Mouse (Mus musculus) adrenal gland, adult 2 months (tissue): ENCODE data around the gene Gm20388. TPM values are rescaled to one million over a fixed set of nuclear protein-coding genes. Genes with fewer than 3 reads are reported as not detected.
A peak's percentile ranks its signal among the peaks of the same experiment; 100 is the strongest.

Experiments
- DNase-seq: peaks from one replicate; pipeline ENCODE4 v3.0.0; 2021
- polyA plus RNA-seq: library from polyadenylated mRNA; depleted of rRNA; stranded (reverse); fragments of >200 nt; gene quantifications from 2 replicates; pipeline ENCODE4 v1.2.3, GENCODE M21; 2012
- total RNA-seq, 2 experiments: library from RNA; stranded (reverse); gene quantifications; 2 replicates each; pipeline ENCODE4 v1.2.3; 2021

Gene Gm20388
- total and polyA plus RNA-seq, 3 experiments, result 5.9 to 50.1 (median 9.9) TPM

GRCm38 (mm10) chr8:124231485-124232279 lies 4321.0 kb downstream of the Gm20388 start:
- DNase-seq, result peak; percentile 77

- DNase-seq, result no peak
These were observed 4321.6 kb downstream of the Gm20388 start for GRCm38 (mm10) chr8:124232280-124232600.

DNA sequence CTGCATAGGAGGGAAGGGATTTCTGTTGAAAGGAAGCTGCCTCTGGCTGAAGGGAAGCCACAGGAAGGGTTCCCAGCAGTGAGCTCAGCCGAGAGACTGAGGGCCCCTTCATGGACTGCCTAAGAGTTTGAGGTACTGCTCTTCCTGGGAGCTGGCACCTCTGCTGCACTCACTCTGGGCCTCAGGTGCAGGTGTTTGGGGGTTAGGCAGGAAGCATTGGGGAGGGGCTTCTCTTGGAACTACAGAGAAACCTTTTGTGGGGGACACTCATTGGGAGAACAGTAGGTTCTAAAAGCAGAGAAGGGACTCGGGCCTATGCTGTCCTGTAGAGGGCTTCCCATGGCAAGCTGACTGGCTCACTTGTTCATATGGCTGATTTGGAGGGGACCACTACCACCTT lies 4323.9 kb downstream of the Gm20388 start:
- no peak for DNase-seq

GRCm38 (mm10) chr8:124235536-124235935 lies 4324.9 kb downstream of the Gm20388 start:
- no peak for DNase-seq

GRCm38 (mm10) chr8:124239350-124239749 lies 4328.7 kb downstream of the Gm20388 start:
- DNase-seq, result no peak

DNA sequence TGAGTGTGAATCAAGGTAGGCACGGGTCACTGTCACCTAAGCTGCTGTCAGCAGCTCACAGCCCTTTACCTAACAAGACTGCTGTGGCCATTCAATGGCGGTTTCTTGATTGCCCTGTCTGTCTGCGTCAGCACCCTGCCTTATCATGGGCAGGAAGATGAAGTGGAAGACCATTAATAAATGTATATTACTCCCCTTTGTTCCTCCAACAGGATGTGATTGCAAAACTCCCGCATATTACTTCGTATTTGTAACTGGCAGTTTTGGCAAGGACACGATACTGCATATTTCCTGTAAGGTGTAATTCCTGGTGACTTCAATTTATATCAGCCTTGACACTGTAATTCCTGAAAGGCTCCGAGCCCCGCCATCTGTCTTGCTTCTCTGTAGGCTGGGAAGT lies 4330.3 kb downstream of the Gm20388 start:
- DNase-seq, result no peak

GRCm38 (mm10) chr8:124242208-124242607 lies 4331.6 kb downstream of the Gm20388 start:
- peak; percentile 27 for DNase-seq

GRCm38 (mm10) chr8:124242913-124243312 lies 4332.3 kb downstream of the Gm20388 start:
- DNase-seq, result no peak

DNA sequence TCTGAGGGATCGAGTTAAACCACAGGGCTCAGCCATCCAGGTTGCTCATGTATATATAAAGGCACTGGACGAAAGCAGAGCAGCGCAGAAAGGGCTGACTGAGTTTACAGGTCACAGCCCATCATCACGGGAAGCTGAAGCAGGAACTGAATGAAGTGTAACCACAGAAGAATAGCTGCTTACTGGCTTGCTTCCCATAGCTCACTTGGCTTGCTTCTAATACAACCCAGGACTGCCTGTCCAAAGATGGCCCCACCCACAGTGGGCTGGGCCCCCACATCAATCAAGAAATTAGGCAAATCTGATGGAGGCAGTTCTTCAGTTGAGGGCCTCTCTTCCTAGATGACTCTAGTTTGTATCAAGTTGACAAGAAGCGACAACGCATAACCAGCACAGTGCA lies 4336.9 kb downstream of the Gm20388 start:
- DNase-seq, result no peak

- DNase-seq, result no peak
These were observed 4338.0 kb downstream of the Gm20388 start for GRCm38 (mm10) chr8:124248688-124249087.

GRCm38 (mm10) chr8:124250255-124250654 lies 4339.6 kb downstream of the Gm20388 start:
- no peak for DNase-seq

DNA sequence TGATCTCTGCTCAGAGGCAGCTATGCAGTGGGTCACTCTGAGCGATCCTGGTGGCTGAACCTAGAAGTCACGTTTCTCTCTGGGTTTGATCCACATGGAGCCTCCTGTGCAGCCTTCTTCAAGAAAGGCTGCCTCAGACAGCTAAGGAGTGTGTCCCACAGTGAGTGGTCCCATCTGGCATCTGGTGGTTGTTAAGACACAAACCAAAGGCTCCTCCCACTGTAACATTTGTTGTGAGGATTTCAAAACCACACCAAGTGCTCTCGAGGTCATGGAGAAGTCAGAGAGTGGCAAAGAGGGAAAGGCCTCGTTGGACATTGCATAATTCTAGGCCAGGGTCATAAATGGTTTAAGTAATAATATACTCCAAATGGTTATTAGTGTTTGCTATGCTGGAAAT lies 4340.1 kb downstream of the Gm20388 start:
- DNase-seq, result peak; percentile 78

GRCm38 (mm10) chr8:124252533-124252950 lies 4341.9 kb downstream of the Gm20388 start:
- no peak for DNase-seq

GRCm38 (mm10) chr8:124253939-124254338 lies 4343.3 kb downstream of the Gm20388 start:
- no peak for DNase-seq

DNA sequence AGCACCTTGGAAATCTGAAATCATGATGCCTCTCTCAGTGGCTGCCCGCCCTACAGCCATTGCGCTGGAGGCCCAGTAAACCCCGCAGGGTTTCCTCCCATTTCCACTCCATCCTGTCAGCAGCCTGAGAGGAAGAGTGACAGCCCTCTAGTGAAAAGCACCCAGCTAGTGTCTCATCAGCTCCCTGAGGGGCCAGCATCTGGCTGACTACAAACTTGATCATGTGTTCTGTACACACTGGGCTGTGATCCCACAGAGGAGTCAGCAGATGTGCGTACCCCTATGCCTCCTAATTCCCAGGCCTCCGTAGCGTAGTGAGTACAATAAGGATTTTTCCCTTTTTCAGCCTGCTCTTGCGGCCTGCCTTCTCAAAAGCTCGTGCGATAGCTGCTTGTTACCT lies 4346.2 kb downstream of the Gm20388 start:
- no peak for DNase-seq

- DNase-seq, result peak; percentile 75
These were observed 4346.7 kb downstream of the Gm20388 start for GRCm38 (mm10) chr8:124257363-124257762.

- DNase-seq, result peak; percentile 57
These were observed 4348.5 kb downstream of the Gm20388 start for GRCm38 (mm10) chr8:124259146-124259545.

- DNase-seq, result no peak
These were observed 4349.3 kb downstream of the Gm20388 start for GRCm38 (mm10) chr8:124259925-124260324.

DNA sequence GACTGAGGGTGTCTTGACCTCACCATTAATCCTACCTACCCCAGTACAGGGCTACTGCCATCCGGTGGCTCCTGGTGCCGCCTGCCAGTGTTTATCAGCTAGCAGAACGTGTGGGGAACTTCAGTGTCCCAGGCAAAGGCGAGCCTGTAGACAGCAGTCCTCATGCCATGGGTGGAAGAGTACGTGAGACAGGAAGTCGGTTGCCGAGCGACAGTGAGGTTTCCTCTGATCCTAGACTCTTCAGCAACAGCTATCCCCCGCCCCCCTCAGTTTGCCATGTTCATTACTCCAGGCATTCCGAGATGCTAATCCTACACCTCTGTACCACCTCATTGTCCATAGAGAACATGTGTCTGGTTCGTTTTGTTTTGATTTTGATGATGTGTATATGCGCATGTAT lies 4349.7 kb downstream of the Gm20388 start:
- DNase-seq, result no peak

DNA sequence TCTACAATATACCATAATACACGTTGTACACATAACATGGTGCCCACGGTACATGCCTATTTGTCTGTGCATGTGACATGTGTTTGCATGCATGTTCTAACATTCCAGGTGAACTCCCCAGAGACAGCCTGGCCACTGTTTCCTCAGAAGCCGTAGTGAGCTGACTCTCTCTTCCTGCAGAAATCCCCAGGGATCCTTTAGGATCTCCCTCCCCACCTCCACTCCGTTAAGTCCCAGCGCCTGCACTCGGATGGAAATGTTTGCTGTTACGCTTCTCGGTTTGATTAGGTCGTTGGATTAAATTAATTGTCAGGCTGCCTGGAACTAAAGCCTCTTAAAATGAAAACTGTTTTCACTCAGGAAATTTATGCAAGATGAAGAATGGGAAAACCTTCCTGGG lies 4352.4 kb downstream of the Gm20388 start:
- DNase-seq, result no peak

GRCm38 (mm10) chr8:124264032-124264431 lies 4353.4 kb downstream of the Gm20388 start:
- no peak for DNase-seq

- no peak for DNase-seq
These were observed 4354.0 kb downstream of the Gm20388 start for GRCm38 (mm10) chr8:124264671-124265070.

- no peak for DNase-seq
These were observed 4354.5 kb downstream of the Gm20388 start for GRCm38 (mm10) chr8:124265130-124265529.

DNA sequence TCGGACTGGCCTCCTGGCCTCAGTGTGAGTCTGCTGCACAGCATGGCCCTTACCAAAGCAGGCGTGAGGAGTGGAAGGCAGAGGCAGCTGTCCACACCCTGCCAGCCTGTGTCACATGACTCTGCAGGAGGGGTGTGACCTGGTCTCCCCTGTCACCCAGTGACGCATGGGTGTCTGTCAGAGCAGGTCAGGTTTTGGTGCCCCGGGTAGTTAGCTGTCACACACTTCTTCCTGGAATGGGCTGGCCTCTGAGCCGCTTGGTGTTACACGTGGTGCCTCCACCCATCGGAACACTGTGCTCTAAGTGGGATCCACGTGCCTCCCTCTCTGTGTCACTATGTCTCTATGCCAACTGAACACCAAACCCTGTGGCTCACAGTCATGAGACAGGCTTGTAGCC lies 4355.2 kb downstream of the Gm20388 start:
- DNase-seq, result peak; percentile 59
